Mouse (Mus musculus): ENCODE results near the gene Hs6st2. TPM values are rescaled to one million over a fixed set of nuclear protein-coding genes. Genes with fewer than 3 reads are reported as not detected.

The Hs6st2 gene
- polyA plus RNA-seq, 1 experiment from 2014 or later: 29.5 TPM

- WGBS: 79% methylated on average over 5 of the region's 5 CpGs
- Histone ChIP-seq H3K27me3 (no peaks in the 10 kb centered on the region), H3K27ac (no peak overlapping the region), H3K36me3 (no peaks in the 10 kb centered on the region), H3K4me2 (replicated peaks) (no peak overlapping the region), H3K9me3 (no peaks in the 10 kb centered on the region), H3K9ac (no peak overlapping the region), H3K4me1 (no peaks in the 10 kb centered on the region), H3K4me3 (no peak overlapping the region)
- ATAC-seq (ENCODE audit: insufficient number of reproducible peaks, insufficient read depth, low FRiP score, low TSS enrichment): no peak
Observed at GRCm38 (mm10) chrX:51539626-51540025, 142.0 kb downstream of the Hs6st2 start.

DNA sequence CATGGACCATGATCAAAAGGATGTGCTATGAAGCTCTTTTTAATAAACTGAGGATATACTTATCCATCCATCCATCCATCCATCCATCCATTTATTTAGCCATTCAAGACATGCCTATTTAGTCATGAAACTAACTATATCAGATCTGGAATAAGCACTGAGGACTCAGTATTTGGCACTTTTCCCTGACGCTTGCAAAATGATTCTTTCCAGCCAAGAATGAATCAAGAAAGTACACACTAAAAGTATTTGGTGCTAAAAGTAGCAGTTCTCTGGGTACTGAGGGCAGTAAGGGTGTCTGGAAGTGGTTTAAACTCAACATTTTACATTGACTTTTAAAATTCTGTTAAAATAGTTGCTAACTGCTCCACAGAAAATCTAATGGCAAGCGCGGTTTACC, 144.6 kb downstream of the Hs6st2 start:
- WGBS: 91% methylated on average over 3 of the region's 3 CpGs
- H3K9me3 ChIP-seq: no peaks in the 10 kb centered on the region
- no peak for ATAC-seq (ENCODE audit: insufficient number of reproducible peaks, insufficient read depth, low FRiP score, low TSS enrichment)

DNA sequence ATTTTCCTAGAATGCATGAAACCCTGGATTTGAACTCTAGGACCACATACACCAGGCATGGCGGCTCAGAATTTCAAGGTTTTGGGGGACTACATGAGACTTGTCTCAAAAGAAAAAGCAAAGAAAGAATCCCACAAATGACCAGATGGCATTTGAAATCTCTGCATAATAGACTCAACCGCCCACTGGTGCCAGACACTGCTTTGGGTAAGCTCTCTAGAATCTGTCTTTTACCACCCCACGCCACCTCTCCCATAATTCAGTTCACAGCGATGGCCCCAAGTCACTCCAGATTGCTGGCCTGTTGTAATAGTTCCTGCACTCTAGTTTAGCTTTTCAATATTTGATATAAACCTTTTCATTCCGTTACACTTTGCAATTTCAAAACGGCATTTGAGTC, 146.4 kb downstream of the Hs6st2 start:
- H3K4me3 ChIP-seq: no peak overlapping the region

More for the DNA sequence above, 144.6 kb downstream of the Hs6st2 start:
- no peak overlapping the region for H3K27ac ChIP-seq
- no peak overlapping the region for H3K4me3 ChIP-seq
- H3K4me2 ChIP-seq (replicated peaks): no peak overlapping the region
- H3K9ac ChIP-seq: no peak overlapping the region
- no peaks in the 10 kb centered on the region for H3K36me3 ChIP-seq
- H3K27me3 ChIP-seq: no peaks in the 10 kb centered on the region
- no peaks in the 10 kb centered on the region for H3K4me1 ChIP-seq

GRCm38 (mm10) chrX:51531136-51531535, 150.5 kb downstream of the Hs6st2 start:
- no peak overlapping the region for H3K27ac ChIP-seq
- no peak overlapping the region for H3K9ac ChIP-seq
- WGBS: 81% methylated on average over 1 of the region's 1 CpGs
- H3K4me3 ChIP-seq: no peak overlapping the region
- H3K27me3 ChIP-seq: no peaks in the 10 kb centered on the region
- H3K4me1 ChIP-seq: no peaks in the 10 kb centered on the region
- H3K4me2 ChIP-seq (replicated peaks): no peak overlapping the region
- no peak for ATAC-seq (ENCODE audit: insufficient number of reproducible peaks, insufficient read depth, low FRiP score, low TSS enrichment)
- no peaks in the 10 kb centered on the region for H3K9me3 ChIP-seq
- no peaks in the 10 kb centered on the region for H3K36me3 ChIP-seq

More for the DNA sequence above, 146.4 kb downstream of the Hs6st2 start:
- Histone ChIP-seq H3K27me3 (no peaks in the 10 kb centered on the region), H3K4me1 (no peaks in the 10 kb centered on the region), H3K36me3 (no peaks in the 10 kb centered on the region), H3K4me2 (replicated peaks) (no peak overlapping the region), H3K9ac (no peak overlapping the region), H3K27ac (no peak overlapping the region), H3K9me3 (no peaks in the 10 kb centered on the region)
- WGBS: 88% methylated on average over 6 of the region's 6 CpGs
- ATAC-seq (ENCODE audit: insufficient number of reproducible peaks, insufficient read depth, low FRiP score, low TSS enrichment): no peak

DNA sequence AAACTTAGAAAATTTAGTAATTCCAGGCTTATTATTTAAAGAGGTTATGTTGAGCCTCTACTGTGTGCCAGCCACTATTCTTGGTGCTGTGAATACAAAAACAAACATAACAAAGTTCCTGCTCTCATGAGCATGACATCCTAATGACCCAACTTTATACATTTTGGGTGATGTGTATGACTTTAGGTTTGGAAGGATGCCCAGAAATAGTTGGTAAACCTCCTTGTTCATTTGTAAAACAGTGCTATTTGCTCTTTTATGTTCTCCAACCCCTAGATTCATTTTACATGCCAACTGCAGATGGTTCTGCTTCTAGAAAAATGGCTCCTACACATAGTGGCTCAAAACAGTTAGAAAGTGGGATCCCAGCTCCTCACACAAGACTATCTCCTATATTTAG, 153.1 kb downstream of the Hs6st2 start:
- Histone ChIP-seq H3K27me3 (no peaks in the 10 kb centered on the region), H3K4me1 (no peaks in the 10 kb centered on the region), H3K9me3 (no peaks in the 10 kb centered on the region), H3K9ac (no peak overlapping the region), H3K36me3 (no peaks in the 10 kb centered on the region), H3K4me3 (no peak overlapping the region), H3K4me2 (replicated peaks) (no peak overlapping the region), H3K27ac (no peak overlapping the region)
- no peak for ATAC-seq (ENCODE audit: insufficient number of reproducible peaks, insufficient read depth, low FRiP score, low TSS enrichment)

DNA sequence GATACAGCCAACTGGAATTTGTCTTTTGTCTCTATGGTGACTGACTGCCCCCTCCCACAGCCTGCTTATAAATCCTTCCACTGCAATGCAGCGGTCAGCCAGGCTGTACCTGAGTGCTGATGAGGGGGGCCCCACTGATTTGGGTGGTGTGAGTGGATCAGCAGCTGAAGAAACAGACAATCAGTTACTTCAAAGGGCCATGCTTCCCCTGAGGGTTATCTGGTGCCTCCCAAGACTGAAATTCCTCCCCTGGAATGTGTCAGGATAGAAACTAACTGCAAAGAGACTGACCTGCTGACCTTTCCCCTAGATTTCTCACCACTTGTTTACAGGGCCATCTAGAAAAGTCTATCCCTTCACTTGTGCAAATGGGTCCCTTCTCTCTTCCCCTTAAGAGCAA, 166.8 kb downstream of the Hs6st2 start:
- Histone ChIP-seq H3K4me1 (peaks cover 6% of the 10 kb centered on the region), H3K27me3 (peaks cover 3% of the 10 kb centered on the region; the same call in 1 of the 2 replicates), H3K27ac (no peak overlapping the region), H3K36me3 (no peaks in the 10 kb centered on the region), H3K9me3 (no peaks in the 10 kb centered on the region), H3K9ac (no peak overlapping the region), H3K4me2 (replicated peaks) (no peak overlapping the region), H3K4me3 (no peak overlapping the region)
- no peak for ATAC-seq (ENCODE audit: insufficient number of reproducible peaks, insufficient read depth, low FRiP score, low TSS enrichment)
- 30% methylated on average over 1 of the region's 1 CpGs for WGBS

- no peak for ATAC-seq (ENCODE audit: insufficient number of reproducible peaks, insufficient read depth, low FRiP score, low TSS enrichment)
- Histone ChIP-seq H3K9ac (no peak overlapping the region), H3K27ac (no peak overlapping the region), H3K9me3 (no peaks in the 10 kb centered on the region), H3K27me3 (no peaks in the 10 kb centered on the region; the same call in 1 of the 2 replicates), H3K36me3 (no peaks in the 10 kb centered on the region), H3K4me3 (no peak overlapping the region), H3K4me2 (replicated peaks) (no peak overlapping the region), H3K4me1 (no peaks in the 10 kb centered on the region)
- WGBS: 62% methylated on average over 4 of the region's 4 CpGs
Observed at GRCm38 (mm10) chrX:51506526-51506925, 175.1 kb downstream of the Hs6st2 start.

DNA sequence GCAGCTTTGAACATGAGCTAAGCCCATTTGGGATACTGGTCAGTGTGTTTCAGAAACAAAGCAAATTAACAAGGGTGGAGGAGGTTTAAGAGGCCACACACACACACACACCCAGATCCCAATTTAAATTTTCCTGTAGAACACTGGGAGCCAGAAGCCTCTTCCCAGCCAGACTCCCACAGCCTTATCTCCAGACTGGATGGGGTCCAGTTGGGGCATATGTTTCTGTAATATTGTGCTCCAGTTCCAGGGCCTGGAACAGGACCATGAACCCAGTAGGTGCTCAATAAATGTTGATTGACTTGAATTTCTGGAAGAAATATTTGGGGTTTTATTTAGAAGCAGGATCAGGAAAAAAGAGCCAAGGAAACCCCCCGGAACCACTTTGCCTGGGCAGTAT, 176.0 kb downstream of the Hs6st2 start:
- Histone ChIP-seq H3K4me3 (no peak overlapping the region), H3K4me1 (no peaks in the 10 kb centered on the region), H3K4me2 (replicated peaks) (no peak overlapping the region), H3K9ac (no peak overlapping the region), H3K36me3 (no peaks in the 10 kb centered on the region), H3K9me3 (no peaks in the 10 kb centered on the region), H3K27me3 (no peaks in the 10 kb centered on the region; the same call in 1 of the 2 replicates), H3K27ac (no peak overlapping the region)
- no peak for ATAC-seq (ENCODE audit: insufficient number of reproducible peaks, insufficient read depth, low FRiP score, low TSS enrichment)
- 64% methylated on average over 1 of the region's 1 CpGs for WGBS

GRCm38 (mm10) chrX:51503781-51504471, 177.7 kb downstream of the Hs6st2 start:
- Histone ChIP-seq H3K4me3 (no peak overlapping the region), H3K27ac (no peak overlapping the region), H3K9ac (no peak overlapping the region), H3K9me3 (no peaks in the 10 kb centered on the region), H3K4me1 (no peaks in the 10 kb centered on the region), H3K27me3 (no peaks in the 10 kb centered on the region; the same call in 1 of the 2 replicates), H3K36me3 (no peaks in the 10 kb centered on the region), H3K4me2 (replicated peaks) (no peak overlapping the region)
- 57% methylated on average over 7 of the region's 7 CpGs for WGBS
- ATAC-seq (ENCODE audit: insufficient number of reproducible peaks, insufficient read depth, low FRiP score, low TSS enrichment): no peak

- H3K27me3 ChIP-seq: no peaks in the 10 kb centered on the region
- WGBS: 37% methylated on average over 1 of the region's 1 CpGs
- H3K4me3 ChIP-seq: no peak overlapping the region
- no peak overlapping the region for H3K27ac ChIP-seq
- H3K4me2 ChIP-seq (replicated peaks): no peak overlapping the region
- no peaks in the 10 kb centered on the region for H3K36me3 ChIP-seq
- no peak for ATAC-seq (ENCODE audit: insufficient number of reproducible peaks, insufficient read depth, low FRiP score, low TSS enrichment)
- no peaks in the 10 kb centered on the region for H3K9me3 ChIP-seq
- no peak overlapping the region for H3K9ac ChIP-seq
- H3K4me1 ChIP-seq: no peaks in the 10 kb centered on the region
Observed at GRCm38 (mm10) chrX:51497831-51498230, 183.8 kb downstream of the Hs6st2 start.

- Histone ChIP-seq H3K9ac (no peak overlapping the region), H3K27ac (no peak overlapping the region), H3K36me3 (no peaks in the 10 kb centered on the region), H3K4me3 (no peak overlapping the region), H3K4me2 (replicated peaks) (no peak overlapping the region), H3K4me1 (no peaks in the 10 kb centered on the region), H3K27me3 (0 out of 2 replicates have a peak, but pooled peaks cover 2% of the 10 kb centered on the region), H3K9me3 (no peaks in the 10 kb centered on the region)
- no peak for ATAC-seq (ENCODE audit: insufficient number of reproducible peaks, insufficient read depth, low FRiP score, low TSS enrichment)
Observed at GRCm38 (mm10) chrX:51488374-51488773, 193.3 kb downstream of the Hs6st2 start.

- H3K27me3 ChIP-seq: no peaks in the 10 kb centered on the region
- no peak for ATAC-seq (ENCODE audit: insufficient number of reproducible peaks, insufficient read depth, low FRiP score, low TSS enrichment)
Observed at GRCm38 (mm10) chrX:51469411-51469810, 212.2 kb downstream of the Hs6st2 start.

More at GRCm38 (mm10) chrX:51469411-51469810, 212.2 kb downstream of the Hs6st2 start:
- Histone ChIP-seq H3K36me3 (no peaks in the 10 kb centered on the region), H3K27ac (no peak overlapping the region), H3K9me3 (no peaks in the 10 kb centered on the region), H3K4me2 (replicated peaks) (no peak overlapping the region), H3K4me1 (no peaks in the 10 kb centered on the region), H3K9ac (no peak overlapping the region), H3K4me3 (no peak overlapping the region)
- WGBS: 59% methylated on average over 4 of the region's 4 CpGs

All from embryonic facial prominence, embryonic 12.5 days (tissue).